Mouse (Mus musculus): Measurements from ENCODE around the gene Gast. TPM values are rescaled to one million over a fixed set of nuclear protein-coding genes. Genes with fewer than 3 reads are reported as not detected.
"Not testable (repeated sequence)": the region's sequence is repeated elsewhere in the genome, so short reads cannot be mapped to it uniquely, and the experiment has no call there.

The Gast gene
- polyA plus RNA-seq, 1 experiment from 2014 or later: 6.0 TPM

GRCm38 (mm10) chr11:100335731-100336130 lies 1.5 kb downstream of the Gast start:
- WGBS: 57% methylated on average over 3 of the region's 3 CpGs
- H3K36me3 ChIP-seq: no peaks in the 10 kb centered on the region
- H3K9ac ChIP-seq: no peak overlapping the region
- H3K4me1 ChIP-seq: peaks cover 3% of the 10 kb centered on the region; the same call in 1 of the 2 replicates
- no peak overlapping the region for H3K4me2 ChIP-seq (replicated peaks)
- no peak for ATAC-seq (ENCODE audit: insufficient number of reproducible peaks, low FRiP score, low TSS enrichment, low read depth)
- no peak overlapping the region for H3K4me3 ChIP-seq (replicated peaks)
- no peaks in the 10 kb centered on the region for H3K9me3 ChIP-seq (replicated peaks)
- H3K27me3 ChIP-seq: no peaks in the 10 kb centered on the region
- H3K27ac ChIP-seq (replicated peaks): no peak overlapping the region

GRCm38 (mm10) chr11:100344269-100344668 lies 10.1 kb downstream of the Gast start:
- H3K9ac ChIP-seq: no peak overlapping the region
- no peaks in the 10 kb centered on the region for H3K36me3 ChIP-seq
- peaks cover 3% of the 10 kb centered on the region; the same call in 1 of the 2 replicates for H3K4me1 ChIP-seq
- no peak overlapping the region for H3K27ac ChIP-seq (replicated peaks)
- H3K9me3 ChIP-seq (replicated peaks): no peaks in the 10 kb centered on the region
- 87% methylated on average over 10 of the region's 10 CpGs for WGBS
- no peak overlapping the region for H3K4me2 ChIP-seq (replicated peaks)
- no peaks in the 10 kb centered on the region for H3K27me3 ChIP-seq
- H3K4me3 ChIP-seq (replicated peaks): no peak overlapping the region
- no peak for ATAC-seq (ENCODE audit: insufficient number of reproducible peaks, low FRiP score, low TSS enrichment, low read depth)

GRCm38 (mm10) chr11:100352076-100352857 lies 18.1 kb downstream of the Gast start:
- Histone ChIP-seq H3K4me1 (peaks cover 16% of the 10 kb centered on the region), H3K4me3 (replicated peaks) (no peak overlapping the region), H3K9ac (no peak overlapping the region), H3K36me3 (no peaks in the 10 kb centered on the region), H3K4me2 (replicated peaks) (no peak overlapping the region), H3K9me3 (replicated peaks) (no peaks in the 10 kb centered on the region), H3K27me3 (peaks cover 46% of the 10 kb centered on the region), H3K27ac (replicated peaks) (no peak overlapping the region)
- WGBS: 24% methylated on average over 10 of the region's 10 CpGs
- no peak for ATAC-seq (ENCODE audit: insufficient number of reproducible peaks, low FRiP score, low TSS enrichment, low read depth)

- Histone ChIP-seq H3K4me1 (peaks cover 13% of the 10 kb centered on the region), H3K4me2 (replicated peaks) (peak overlapping the region; percentile 98), H3K36me3 (no peaks in the 10 kb centered on the region), H3K9me3 (replicated peaks) (no peaks in the 10 kb centered on the region), H3K27me3 (peaks cover 60% of the 10 kb centered on the region), H3K27ac (replicated peaks) (no peak overlapping the region), H3K4me3 (replicated peaks) (peak overlapping the region; percentile 61), H3K9ac (peak overlapping the region; percentile 35)
- ATAC-seq (ENCODE audit: insufficient number of reproducible peaks, low FRiP score, low TSS enrichment, low read depth): peak; percentile 21
- under 1% methylated on average over 54 of the region's 54 CpGs for WGBS
Observed at GRCm38 (mm10) chr11:100355151-100355951, 21.1 kb downstream of the Gast start.

GRCm38 (mm10) chr11:100355972-100356818 lies 22.0 kb downstream of the Gast start, which contains the start of gene Hap1:
Hap1 (minus strand) TSS chr11:100356128.
- peak within 1 kb of the TSS; percentile 35 for H3K9ac ChIP-seq
- no peak within 1 kb of the TSS for H3K27ac ChIP-seq (replicated peaks)
- H3K4me3 ChIP-seq (replicated peaks): peak within 1 kb of the TSS; percentile 61
- 1% methylated on average over 49 of the region's 49 CpGs for WGBS
- no peaks in the 10 kb centered on the region for H3K9me3 ChIP-seq (replicated peaks)
- no peaks in the 10 kb centered on the region for H3K36me3 ChIP-seq
- peak within 1 kb of the TSS; percentile 98 for H3K4me2 ChIP-seq (replicated peaks)
- ATAC-seq (ENCODE audit: insufficient number of reproducible peaks, low FRiP score, low TSS enrichment, low read depth): peak; percentile 31
- peaks cover 13% of the 10 kb centered on the region for H3K4me1 ChIP-seq
- peaks cover 63% of the 10 kb centered on the region for H3K27me3 ChIP-seq

- no peak overlapping the region for H3K9ac ChIP-seq
- peak overlapping the region; percentile 61 for H3K4me3 ChIP-seq (replicated peaks)
- H3K27me3 ChIP-seq: peaks cover 63% of the 10 kb centered on the region
- 19% methylated on average over 9 of the region's 9 CpGs for WGBS
- no peak for ATAC-seq (ENCODE audit: insufficient number of reproducible peaks, low FRiP score, low TSS enrichment, low read depth)
- peaks cover 13% of the 10 kb centered on the region for H3K4me1 ChIP-seq
- H3K27ac ChIP-seq (replicated peaks): no peak overlapping the region
- no peaks in the 10 kb centered on the region for H3K36me3 ChIP-seq
- peak overlapping the region; percentile 98 for H3K4me2 ChIP-seq (replicated peaks)
- H3K9me3 ChIP-seq (replicated peaks): no peaks in the 10 kb centered on the region
Observed at GRCm38 (mm10) chr11:100356819-100357211, 22.6 kb downstream of the Gast start.

GRCm38 (mm10) chr11:100357408-100357807 lies 23.2 kb downstream of the Gast start:
- H3K9ac ChIP-seq: no peak overlapping the region
- H3K4me2 ChIP-seq (replicated peaks): no peak overlapping the region
- no peaks in the 10 kb centered on the region for H3K9me3 ChIP-seq (replicated peaks)
- no peak overlapping the region for H3K27ac ChIP-seq (replicated peaks)
- H3K4me1 ChIP-seq: peaks cover 13% of the 10 kb centered on the region
- no peaks in the 10 kb centered on the region for H3K36me3 ChIP-seq
- WGBS: 49% methylated on average over 5 of the region's 5 CpGs
- peaks cover 63% of the 10 kb centered on the region for H3K27me3 ChIP-seq
- no peak for ATAC-seq (ENCODE audit: insufficient number of reproducible peaks, low FRiP score, low TSS enrichment, low read depth)
- H3K4me3 ChIP-seq (replicated peaks): no peak overlapping the region

- WGBS: 71% methylated on average over 6 of the region's 6 CpGs
- Histone ChIP-seq H3K27ac (replicated peaks) (no peak overlapping the region), H3K9ac (no peak overlapping the region), H3K9me3 (replicated peaks) (no peaks in the 10 kb centered on the region), H3K4me3 (replicated peaks) (no peak overlapping the region), H3K4me2 (replicated peaks) (no peak overlapping the region), H3K27me3 (peaks cover 38% of the 10 kb centered on the region), H3K4me1 (peaks cover 18% of the 10 kb centered on the region), H3K36me3 (no peaks in the 10 kb centered on the region)
- ATAC-seq (ENCODE audit: insufficient number of reproducible peaks, low FRiP score, low TSS enrichment, low read depth): no peak
Observed at GRCm38 (mm10) chr11:100360175-100360574, 26.0 kb downstream of the Gast start.

- peaks cover 29% of the 10 kb centered on the region for H3K27me3 ChIP-seq
- not testable (repeated sequence) for H3K4me2 ChIP-seq (replicated peaks); ATAC-seq (ENCODE audit: insufficient number of reproducible peaks, low FRiP score, low TSS enrichment, low read depth); H3K9ac ChIP-seq; H3K4me1 ChIP-seq; H3K4me3 ChIP-seq (replicated peaks); H3K9me3 ChIP-seq (replicated peaks); H3K36me3 ChIP-seq; H3K27ac ChIP-seq (replicated peaks)
- no CpG with 5 or more reads among the region's 13 CpGs for whole genome bisulfite sequencing
Observed at GRCm38 (mm10) chr11:100361059-100361458, 26.9 kb downstream of the Gast start.

- whole genome bisulfite sequencing: 14% methylated on average over 8 of the region's 8 CpGs
- no peak overlapping the region for H3K4me3 ChIP-seq (replicated peaks)
- H3K27me3 ChIP-seq: peaks cover 16% of the 10 kb centered on the region
- peaks cover 9% of the 10 kb centered on the region; the same call in 1 of the 2 replicates for H3K4me1 ChIP-seq
- H3K36me3 ChIP-seq: no peaks in the 10 kb centered on the region
- no peak overlapping the region for H3K27ac ChIP-seq (replicated peaks)
- H3K9ac ChIP-seq: no peak overlapping the region
- peak; percentile 22; the same call in 1 of the 2 replicates for ATAC-seq (ENCODE audit: insufficient number of reproducible peaks, low FRiP score, low TSS enrichment, low read depth)
- no peak overlapping the region for H3K4me2 ChIP-seq (replicated peaks)
- H3K9me3 ChIP-seq (replicated peaks): no peaks in the 10 kb centered on the region
Observed at GRCm38 (mm10) chr11:100362209-100362978, 28.2 kb downstream of the Gast start.

All from embryonic facial prominence, embryonic 15.5 days (tissue).